10 mouse cellular contexts compared by ENCODE assay signal in genomic region chr5:64536393-64537112, GRCm38 (mm10).
DNase-seq lines count a peak whose midpoint lies in the region; ATAC-seq lines count a peak whose summit lies in the region.
"Had no signal": no experiment of that assay in that cellular context is flagged by ENCODE, and none has a peak within 500 bp of the region (broad histone marks: within the 10 kb centered on the region; RNA-seq: fewer than 3 reads in every experiment).

No protein-coding gene starts in this region.

- H3K4me2 ChIP-seq in kidney, embryonic 16.5 days (replicated peaks; ENCODE audit: low read depth, low read length), result peak overlapping the region; percentile 26
- H3K4me2 ChIP-seq in heart, embryonic 15.5 days, result peak overlapping the region; percentile 18; the same call in 1 of the 2 replicates
- H3K4me2 ChIP-seq: embryonic facial prominence, embryonic 12.5 days; midbrain, embryonic 12.5 days had no signal

- H3K36me3 ChIP-seq in kidney, embryonic 16.5 days (ENCODE audit: insufficient read depth, low read length), result no peaks in the 10 kb centered on the region
- H3K36me3 ChIP-seq in heart, embryonic 15.5 days, result no peaks in the 10 kb centered on the region
- no peaks in the 10 kb centered on the region for H3K36me3 ChIP-seq in limb, embryonic 10.5 days
- H3K36me3 ChIP-seq: embryonic facial prominence, embryonic 12.5 days; midbrain, embryonic 12.5 days had no signal

- peaks cover 5% of the 10 kb centered on the region; the same call in 1 of the 2 replicates for H3K9me3 ChIP-seq in kidney, embryonic 16.5 days (ENCODE audit: low read length)
- no peaks in the 10 kb centered on the region for H3K9me3 ChIP-seq in heart, embryonic 15.5 days (replicated peaks)
- H3K9me3 ChIP-seq in limb, embryonic 10.5 days (replicated peaks), result no peaks in the 10 kb centered on the region
- H3K9me3 ChIP-seq: embryonic facial prominence, embryonic 12.5 days; midbrain, embryonic 12.5 days had no signal

- peaks cover 11% of the 10 kb centered on the region; the same call in 1 of the 2 replicates for H3K4me1 ChIP-seq in kidney, embryonic 16.5 days (ENCODE audit: insufficient read depth, low read length)
- H3K4me1 ChIP-seq in heart, embryonic 15.5 days (replicated peaks), result peaks cover 11% of the 10 kb centered on the region
- H3K4me1 ChIP-seq in limb, embryonic 10.5 days, result peaks cover 13% of the 10 kb centered on the region
- H3K4me1 ChIP-seq: midbrain, embryonic 12.5 days had no signal

- peak; percentile 61; the same call in 1 of the 2 replicates for ATAC-seq in kidney, embryonic 16.5 days (ENCODE audit: low FRiP score, low TSS enrichment)
- peak; percentile 67; the same call in 1 of the 2 replicates for ATAC-seq in heart, embryonic 15.5 days (replicated peaks; ENCODE audit: insufficient number of reproducible peaks, insufficient read depth, low FRiP score, low read depth)

- H3K27ac ChIP-seq in kidney, embryonic 16.5 days (ENCODE audit: low read length), result no peak overlapping the region
- 0 out of 2 replicates have a peak overlapping the region, but pooled peaks have one; percentile 10 for H3K27ac ChIP-seq in heart, embryonic 15.5 days
- H3K27ac ChIP-seq in limb, embryonic 10.5 days, result no peak overlapping the region
- H3K27ac ChIP-seq: embryonic facial prominence, embryonic 12.5 days; midbrain, embryonic 12.5 days had no signal

- H3K27me3 ChIP-seq in kidney, embryonic 16.5 days (ENCODE audit: insufficient read depth, low read length), result no peaks in the 10 kb centered on the region
- H3K27me3 ChIP-seq in heart, embryonic 15.5 days, result no peaks in the 10 kb centered on the region
- H3K27me3 ChIP-seq in limb, embryonic 10.5 days (ENCODE audit: low read depth, poor library complexity, severe bottlenecking), result no peaks in the 10 kb centered on the region
- H3K27me3 ChIP-seq: embryonic facial prominence, embryonic 12.5 days; midbrain, embryonic 12.5 days had no signal

- H3K4me3 ChIP-seq in kidney, embryonic 16.5 days (ENCODE audit: low read length), result no peak overlapping the region
- no peak overlapping the region for H3K4me3 ChIP-seq in heart, embryonic 15.5 days
- H3K4me3 ChIP-seq in limb, embryonic 10.5 days, result no peak overlapping the region
- H3K4me3 ChIP-seq: embryonic facial prominence, embryonic 12.5 days; midbrain, embryonic 12.5 days had no signal

- 51% methylated on average over 20 of the region's 20 CpGs for WGBS in kidney, embryonic 16.5 days
- 41% methylated on average over 20 of the region's 20 CpGs for WGBS in heart, embryonic 15.5 days
- 57% methylated on average over 20 of the region's 20 CpGs for WGBS in limb, embryonic 10.5 days

- no peak overlapping the region for H3K9ac ChIP-seq in kidney, embryonic 16.5 days (replicated peaks; ENCODE audit: low read length)
- H3K9ac ChIP-seq in heart, embryonic 15.5 days, result no peak overlapping the region
- H3K9ac ChIP-seq: embryonic facial prominence, embryonic 12.5 days; midbrain, embryonic 12.5 days had no signal

- DNase-seq in kidney, adult 8-10 months, result no peak
- DNase-seq in adrenal gland, postnatal 25 days, result peak; percentile 27
- DNase-seq in limb, embryonic 10.5 days (ENCODE audit: low spot score), result peak; percentile 32
- DNase-seq in urinary bladder, postnatal 4 days (ENCODE audit: low spot score in 2 of 2), result peak; percentile 66 to 67
- no peak for DNase-seq in yolk sac, embryonic 10.5 days (ENCODE audit: low spot score)
- DNase-seq in cerebellum, adult 18-20 months, result no peak

Comparison
In these comparisons a context has a peak if more than half of its experiments do, and no peak if none do; other contexts are left out.
1. DNase-seq: peak in adrenal gland, postnatal 25 days (single experiment), limb, embryonic 10.5 days (single experiment) and urinary bladder, postnatal 4 days (2 of 2); none in kidney, adult 8-10 months (0 of 2), yolk sac, embryonic 10.5 days (single experiment) and cerebellum, adult 18-20 months (0 of 2).